Mouse (Mus musculus) left cerebral cortex, adult 11 months (tissue): ENCODE results near the gene Gm5346.
"Not testable (repeated sequence)": the region's sequence is repeated elsewhere in the genome, so short reads cannot be mapped to it uniquely, and the experiment has no call there.

ENCODE experiments used
- DNase-seq: peaks from one replicate; pipeline ENCODE4 v3.0.0; 2022; ENCODE audit warnings: low spot score

Gm5346 gene

GRCm38 (mm10) chr8:43627176-43627575, at the start of gene Gm5346:
Gene Gm5346 (minus strand): TSS chr8:43627276.
- DNase-seq: no peak

- DNase-seq: no peak
Observed at GRCm38 (mm10) chr8:43616046-43616445, 11.0 kb downstream of the Gm5346 start.

DNA sequence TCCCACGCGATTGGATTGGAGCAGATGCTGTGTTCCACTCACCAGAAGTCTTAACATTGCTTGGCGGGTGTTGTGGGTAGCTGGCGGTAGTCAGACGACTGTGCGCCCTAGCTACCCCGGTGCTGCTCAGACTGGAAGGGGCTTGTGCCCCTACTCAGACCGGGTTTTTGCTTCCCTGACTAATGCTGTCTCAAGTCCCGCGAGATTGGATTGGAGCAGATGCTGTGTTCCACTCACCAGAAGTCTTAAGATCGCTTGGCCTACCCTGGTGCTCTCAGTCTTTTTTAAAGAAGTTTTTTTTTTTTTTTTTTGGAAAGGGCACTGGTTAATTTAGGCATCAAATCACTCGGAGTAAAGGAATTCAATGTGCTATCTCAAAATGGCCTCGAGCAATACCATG, 23.4 kb downstream of the Gm5346 start:
- DNase-seq: not testable (repeated sequence)

DNA sequence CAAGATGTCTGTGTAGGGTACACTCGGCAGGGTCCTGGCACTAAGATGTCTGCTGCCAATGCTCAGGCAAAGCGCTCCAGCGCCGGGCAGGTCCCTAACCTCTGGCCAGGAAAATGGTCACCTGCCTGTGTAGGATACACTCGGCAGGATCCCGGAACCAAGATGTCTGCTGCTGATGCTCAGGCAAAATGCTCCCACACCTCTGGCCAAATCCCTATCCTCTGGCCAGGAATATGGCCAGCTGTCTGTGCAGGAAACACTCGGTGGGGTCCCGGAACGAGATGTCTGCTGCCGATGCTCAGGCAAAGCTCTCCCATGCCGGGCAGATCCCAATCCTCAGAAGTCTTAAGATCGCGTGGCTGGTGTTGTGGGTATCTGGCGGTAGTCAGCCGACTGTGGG, 23.9 kb downstream of the Gm5346 start:
- not testable (repeated sequence) for DNase-seq

- not testable (repeated sequence) for DNase-seq
Observed at GRCm38 (mm10) chr8:43576607-43577006, 50.5 kb downstream of the Gm5346 start, which contains the start of gene Adam26a. Gene Adam26a (minus strand): TSS chr8:43576707.
